Mouse (Mus musculus) c-Kit-positive CD71-negative TER-119-negative erythroid progenitor cells, embryonic 14.5 days (primary cell): Measurements from ENCODE around the gene Psma5.
"Not testable (repeated sequence)": the region's sequence is repeated elsewhere in the genome, so short reads cannot be mapped to it uniquely, and the experiment has no call there.

Experiments
- DNase-seq: peaks from one replicate; pipeline ENCODE4 v3.0.0-alpha.2; 2013; ENCODE audit warnings: low read depth

Gene Psma5

GRCm38 (mm10) chr3:108256719-108257637 is at the start of gene Psma5:
Gene Psma5 (plus strand): TSS chr3:108256926.
- DNase-seq, result peak; percentile 98

- no peak for DNase-seq
These were observed 47.7 kb upstream of the Psma5 start for GRCm38 (mm10) chr3:108209001-108209400.

- DNase-seq, result no peak
These were observed 47.2 kb upstream of the Psma5 start for GRCm38 (mm10) chr3:108209536-108209935.

- peak; percentile 95 for DNase-seq
These were observed 46.6 kb upstream of the Psma5 start for GRCm38 (mm10) chr3:108209946-108210770.

- no peak for DNase-seq
These were observed 46.0 kb upstream of the Psma5 start, which contains the start of gene Atxn7l2 for GRCm38 (mm10) chr3:108210771-108211139. Gene Atxn7l2 (minus strand): TSS chr3:108210934.

- no peak for DNase-seq
These were observed 44.9 kb upstream of the Psma5 start for GRCm38 (mm10) chr3:108211845-108212244.

GRCm38 (mm10) chr3:108212406-108212805 is 44.3 kb upstream of the Psma5 start:
- no peak for DNase-seq

GRCm38 (mm10) chr3:108214734-108215133 is 42.0 kb upstream of the Psma5 start:
- no peak for DNase-seq

GRCm38 (mm10) chr3:108220661-108221060 is 36.1 kb upstream of the Psma5 start:
- no peak for DNase-seq

GRCm38 (mm10) chr3:108225711-108226557 is 30.8 kb upstream of the Psma5 start:
- DNase-seq, result no peak

GRCm38 (mm10) chr3:108226558-108227350 is 30.0 kb upstream of the Psma5 start, which contains the start of gene Sypl2:
Gene Sypl2 (minus strand): TSS chr3:108226648.
- DNase-seq, result peak; percentile 22

- no peak for DNase-seq
These were observed 29.2 kb upstream of the Psma5 start for GRCm38 (mm10) chr3:108227521-108227920.

GRCm38 (mm10) chr3:108231646-108232045 is 25.1 kb upstream of the Psma5 start:
- DNase-seq, result no peak

- not testable (repeated sequence) for DNase-seq
These were observed 19.1 kb upstream of the Psma5 start for GRCm38 (mm10) chr3:108237474-108238102.

GRCm38 (mm10) chr3:108241243-108241839 is 15.4 kb upstream of the Psma5 start:
- no peak for DNase-seq

- no peak for DNase-seq
These were observed 9.9 kb upstream of the Psma5 start for GRCm38 (mm10) chr3:108246857-108247256.

GRCm38 (mm10) chr3:108257831-108258500 is 1.2 kb downstream of the Psma5 start:
- no peak for DNase-seq

- no peak for DNase-seq
These were observed 2.6 kb downstream of the Psma5 start for GRCm38 (mm10) chr3:108259319-108259718.

- DNase-seq, result not testable (repeated sequence)
These were observed 22.8 kb downstream of the Psma5 start for GRCm38 (mm10) chr3:108279495-108279894.
